Mouse (Mus musculus) B cell, adult 62 days (primary cell): Measurements from ENCODE around the gene Tas2r134. TPM values are rescaled to one million over a fixed set of nuclear protein-coding genes. Genes with fewer than 3 reads are reported as not detected.

Experiments
- total RNA-seq: library from RNA; stranded (reverse); gene quantifications from 4 replicates; pipeline ENCODE4 v1.2.4, GENCODE M21; 2023

Gene Tas2r134
- not detected in 4 replicates for total RNA-seq

GRCm38 (mm10) chr2:51627211-51627610, at the start of gene Tas2r134:
Gene Tas2r134, plus strand, starts transcription at chr2:51627511.

